Comparison of ENCODE assay signal across 32 mouse cellular contexts in the genomic region with DNA sequence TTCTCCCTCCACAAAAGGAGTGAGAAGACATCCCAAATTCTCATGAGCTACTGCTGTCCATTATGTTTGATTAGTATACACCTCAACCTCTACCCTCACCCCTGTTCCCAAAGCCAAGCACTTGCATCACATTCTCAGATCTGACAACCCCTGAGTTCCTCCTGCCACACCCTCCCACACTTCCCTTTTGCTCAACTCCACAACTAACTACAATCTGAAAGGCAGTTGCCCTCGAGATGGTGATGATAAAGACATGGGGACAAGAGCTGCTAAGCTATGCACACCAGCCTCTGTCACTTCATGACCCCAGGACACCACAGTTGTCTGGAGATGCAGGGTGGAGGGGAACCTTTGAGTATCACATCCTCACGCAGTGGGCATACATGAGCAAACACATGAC. TPM values are rescaled to one million over a fixed set of nuclear protein-coding genes. Genes with fewer than 3 reads are reported as not detected.
DNase-seq lines count a peak whose midpoint lies in the region; ATAC-seq and TF ChIP-seq lines count a peak whose summit lies in the region.
"Had no signal": no experiment of that assay in that cellular context is flagged by ENCODE, and none has a peak within 500 bp of the region (broad histone marks: within the 10 kb centered on the region; RNA-seq: fewer than 3 reads in every experiment).

No protein-coding gene starts in this region.

- WGBS in forebrain, embryonic 13.5 days: 85% methylated on average over 2 of the region's 2 CpGs

- peaks cover 0 to 43% of the 10 kb centered on the region in 2 experiments; a peak in 3 of 4 replicates for H3K36me3 ChIP-seq in MEL (ENCODE audit: control insufficient read depth in 1 of 2, insufficient read depth in 2 of 2, low read length in 2 of 2)
- no peaks in the 10 kb centered on the region for H3K36me3 ChIP-seq in forebrain, embryonic 13.5 days (ENCODE audit: poor library complexity, severe bottlenecking)
- H3K36me3 ChIP-seq: G1E had no signal

- peak overlapping the region; percentile 6; the same call in 1 of the 2 replicates for H3K9ac ChIP-seq in MEL (ENCODE audit: control insufficient read depth, low read depth, low read length, poor library complexity, severe bottlenecking)
- no peak overlapping the region for H3K9ac ChIP-seq in forebrain, embryonic 13.5 days
- H3K9ac ChIP-seq: hindbrain, embryonic 13.5 days; midbrain, embryonic 15.5 days; neural tube, embryonic 15.5 days had no signal

- peak; percentile 39 to 46; a peak in 1 of 4 replicates for ATAC-seq in hematopoietic stem cell, adult 5-6 weeks (replicated peaks in 1 of 2; ENCODE audit: insufficient read depth in 1 of 2, low FRiP score in 2 of 2, low TSS enrichment in 1 of 2, low read depth in 1 of 2, poor library complexity in 2 of 2, severe bottlenecking in 2 of 2)
- ATAC-seq in monocyte, adult 5-6 weeks (replicated peaks; ENCODE audit: insufficient number of reproducible peaks, low FRiP score, low TSS enrichment, poor library complexity, severe bottlenecking): peak; percentile 80
- no peak for ATAC-seq in forebrain, embryonic 13.5 days
- ATAC-seq in erythroblast, adult 5-6 weeks (replicated peaks; ENCODE audit: low FRiP score, poor library complexity, severe bottlenecking): no peak
- ATAC-seq: activated CD4-positive, CD25-positive, alpha-beta regulatory T cell, adult 4 months; forebrain, embryonic 16.5 days; inflammation-experienced regulatory T-cells, adult 6 months; midbrain, embryonic 15.5 days had no signal

- no peak overlapping the region for H3K4me2 ChIP-seq in forebrain, embryonic 13.5 days
- H3K4me2 ChIP-seq: hindbrain, embryonic 13.5 days; midbrain, embryonic 15.5 days; neural tube, embryonic 15.5 days had no signal

- no peak for TF ChIP-seq RAD21 in MEL (IDR thresholded peaks at IDR 0.05; ENCODE audit: low read depth, low read length)

- H3K4me3 ChIP-seq in MEL (ENCODE audit: control insufficient read depth in 1 of 2, insufficient read depth in 1 of 2, low read depth in 2 of 2, low read length in 2 of 2): no peak overlapping the region
- H3K4me3 ChIP-seq in forebrain, embryonic 13.5 days: no peak overlapping the region
- H3K4me3 ChIP-seq: hindbrain, embryonic 13.5 days; megakaryocyte, embryonic 14.5 days; midbrain, embryonic 15.5 days; neural tube, embryonic 15.5 days had no signal

- peak in 1 of 2 experiments; percentile 24; a peak in 1 of 4 replicates for TF ChIP-seq POLR2A in MEL (IDR thresholded peaks at IDR 0.05; ENCODE audit: control insufficient read depth in 1 of 2, insufficient read depth in 1 of 2, low read depth in 1 of 2, low read length in 2 of 2, poor library complexity in 1 of 2)

- H3K9me3 ChIP-seq in MEL (replicated peaks; ENCODE audit: insufficient read depth, low read length): no peaks in the 10 kb centered on the region
- no peaks in the 10 kb centered on the region for H3K9me3 ChIP-seq in forebrain, embryonic 13.5 days (replicated peaks)
- H3K9me3 ChIP-seq: G1E; hindbrain, embryonic 13.5 days; megakaryocyte, embryonic 14.5 days; midbrain, embryonic 15.5 days; neural tube, embryonic 15.5 days had no signal

- TF ChIP-seq EP300 in MEL (IDR thresholded peaks at IDR 0.05; ENCODE audit: low read depth in 1 of 2, low read length in 2 of 2): peak; percentile 92 to 95

- peaks cover 32 to 44% of the 10 kb centered on the region in 2 experiments for H3K4me1 ChIP-seq in MEL (ENCODE audit: control insufficient read depth in 1 of 2, insufficient read depth in 2 of 2, low read length in 2 of 2)
- peaks cover 16% of the 10 kb centered on the region for H3K4me1 ChIP-seq in forebrain, embryonic 13.5 days

- H3K27ac ChIP-seq in MEL (ENCODE audit: control insufficient read depth, low read depth, low read length): peak overlapping the region; percentile 83
- H3K27ac ChIP-seq in forebrain, embryonic 13.5 days: no peak overlapping the region
- H3K27ac ChIP-seq: hindbrain, embryonic 13.5 days; midbrain, embryonic 15.5 days; neural tube, embryonic 15.5 days had no signal

- TF ChIP-seq CTCF in MEL (IDR thresholded peaks at IDR 0.05 in 2 of 3, conservative IDR thresholded peaks at IDR 0.05 in 1 of 3; ENCODE audit: control insufficient read depth in 1 of 3, insufficient read depth in 1 of 3, low read depth in 2 of 3, low read length in 3 of 3, poor library complexity in 1 of 3, severe bottlenecking in 1 of 3): no peak

- no peaks in the 10 kb centered on the region for H3K79me2 ChIP-seq in MEL (ENCODE audit: control insufficient read depth, insufficient read depth, low read length, poor library complexity)

- no peaks in the 10 kb centered on the region for H3K27me3 ChIP-seq in MEL (ENCODE audit: control insufficient read depth in 1 of 2, insufficient read depth in 2 of 2, low read length in 2 of 2)
- no peaks in the 10 kb centered on the region for H3K27me3 ChIP-seq in forebrain, embryonic 13.5 days
- H3K27me3 ChIP-seq: CH12.LX; hindbrain, embryonic 13.5 days; megakaryocyte, embryonic 14.5 days; midbrain, embryonic 15.5 days; neural tube, embryonic 15.5 days had no signal

- DNase-seq in A20 (ENCODE audit: low read depth, low spot score) (peak; percentile 13), MEL (ENCODE audit: low read depth, low spot score) (peak; percentile 86)
- no peak for DNase-seq in layer of hippocampus, adult 18-20 months (ENCODE audit: low spot score in 2 of 2)
- DNase-seq: adrenal gland, adult 8-10 months; cerebellum, adult 2 months; cerebellum, postnatal 25 days; gastrocnemius, postnatal 36 days; kidney, adult 2 months; kidney, postnatal 25 days; liver; lung, postnatal 10 days had no signal

TF ChIP-seq in MEL, 35 proteins besides CTCF, POLR2A, EP300 and RAD21:
- TF ChIP-seq CHD1 (IDR thresholded peaks at IDR 0.05; ENCODE audit: low read depth, low read length) (no peak), HCFC1 (IDR thresholded peaks at IDR 0.05; ENCODE audit: low read depth, low read length) (no peak), MAX (IDR thresholded peaks at IDR 0.05; ENCODE audit: low read length) (no peak), TBP (IDR thresholded peaks at IDR 0.05; ENCODE audit: low read depth, low read length) (0 out of 2 replicates have a peak, but pooled peaks have one; percentile 32), MXI1 (IDR thresholded peaks at IDR 0.05; ENCODE audit: low read depth, low read length) (peak; percentile 79), GABPA (IDR thresholded peaks at IDR 0.05; ENCODE audit: low read depth, low read length) (no peak), USF1 (IDR thresholded peaks at IDR 0.05; ENCODE audit: low read depth, low read length) (no peak), ETS1 (IDR thresholded peaks at IDR 0.05; ENCODE audit: low read depth, low read length) (peak; percentile 71), ELF1 (IDR thresholded peaks at IDR 0.05; ENCODE audit: low read depth, low read length) (0 out of 2 replicates have a peak, but pooled peaks have one; percentile 23), POLR2AphosphoS5 (IDR thresholded peaks at IDR 0.05; ENCODE audit: borderline replicate concordance, low read depth, low read length) (no peak), ZMIZ1 (IDR thresholded peaks at IDR 0.05; ENCODE audit: low read depth, low read length) (peak; percentile 53; the same call in 1 of the 2 replicates), JUND (IDR thresholded peaks at IDR 0.05; ENCODE audit: low read depth, low read length) (no peak), UBTF (IDR thresholded peaks at IDR 0.05; ENCODE audit: borderline replicate concordance, insufficient read depth, low read depth, low read length) (no peak), RCOR1 (IDR thresholded peaks at IDR 0.05; ENCODE audit: low read depth, low read length) (peak; percentile 84), MAFK (IDR thresholded peaks at IDR 0.05; ENCODE audit: borderline replicate concordance, low read depth, low read length) (no peak), CHD2 (IDR thresholded peaks at IDR 0.05; ENCODE audit: low read length) (no peak), SIN3A (IDR thresholded peaks at IDR 0.05; ENCODE audit: low read length) (peak; percentile 83), GATA1 (IDR thresholded peaks at IDR 0.05; ENCODE audit: low read depth, low read length) (peak; percentile 86), MYB (IDR thresholded peaks at IDR 0.05; ENCODE audit: low read depth, low read length) (peak; percentile 82), USF2 (IDR thresholded peaks at IDR 0.05; ENCODE audit: borderline replicate concordance in 1 of 2, insufficient read depth in 1 of 2, low read depth in 1 of 2, low read length in 2 of 2) (no peak), E2F4 (IDR thresholded peaks at IDR 0.05; ENCODE audit: borderline replicate concordance, low read depth, low read length) (no peak), TCF12 (IDR thresholded peaks at IDR 0.05; ENCODE audit: low read depth, low read length) (peak; percentile 57)

RNA-seq across cellular contexts. Expression of a gene that starts 56.5 kb away (rescaled TPM):
- not detected in 2 replicates for total RNA-seq in MEL (2012; rRNA removed)
- under 1 TPM in 1 of 2 experiments, not detected in 1; 0.19 TPM for polyA plus RNA-seq in MEL (2012; ENCODE audit: insufficient read depth in 1 of 2, insufficient read length in 2 of 2, low read depth in 1 of 2, low replicate concordance in 2 of 2, missing spikeins in 1 of 2)
- total RNA-seq in hematopoietic stem cell, adult 5-6 weeks (2017): not detected in 2 replicates
- total RNA-seq in monocyte, adult 5-6 weeks (2017): not detected in 3 replicates
- not detected for total RNA-seq in layer of hippocampus, adult 18-20 months (2021)
- not detected in 2 replicates for polyA plus RNA-seq in forebrain, embryonic 13.5 days (2015; fragmentation: Nextera tagmentation; extraction: Ambion mirVana)
- total RNA-seq in erythroblast, adult 5-6 weeks (2015; ENCODE audit: low replicate concordance): not detected in 2 replicates
- total RNA-seq in erythroblast, adult 5-6 weeks (2017; ENCODE audit: low replicate concordance): 2.0 TPM in 1 of 2 replicates, not detected in the other
- total RNA-seq: adrenal gland, adult 8-10 months; CH12.LX; gastrocnemius, postnatal 36 days; heart, adult 8-10 months; heart, postnatal 25 days; left cerebral cortex, postnatal 36 days had no signal
- polyA plus RNA-seq: activated CD4-positive, CD25-positive, alpha-beta regulatory T cell, adult 4 months; cerebellum, adult 2 months; embryonic facial prominence, embryonic 14.5 days; G1E; heart, embryonic 14.5 days; hindbrain, embryonic 13.5 days; kidney, adult 2 months; liver, embryonic 16.5 days; neural tube, embryonic 15.5 days; small intestine, adult 2 months; urinary bladder, adult 2 months had no signal

Comparison
In these comparisons a context has a peak if more than half of its experiments do, and no peak if none do; other contexts are left out.
1. DNase-seq: peak in A20 (single experiment) and MEL (single experiment); none in layer of hippocampus, adult 18-20 months (0 of 2).
2. ATAC-seq: peak in hematopoietic stem cell, adult 5-6 weeks (2 of 2) and monocyte, adult 5-6 weeks (single experiment); none in forebrain, embryonic 13.5 days (single experiment) and erythroblast, adult 5-6 weeks (single experiment).